30 mouse cellular contexts compared by ENCODE assay signal in genomic region chr13:35681361-35681760, GRCm38 (mm10).
"Had no signal": no experiment of that assay in that cellular context is flagged by ENCODE, and none has a peak within 500 bp of the region (broad histone marks: within the 10 kb centered on the region; RNA-seq: fewer than 3 reads in every experiment).

No protein-coding gene starts in this region.

- H3K27ac ChIP-seq: limb, embryonic 10.5 days; limb, embryonic 12.5 days; limb, embryonic 13.5 days; limb, embryonic 15.5 days; liver, embryonic 13.5 days; liver, embryonic 14.5 days; liver, embryonic 15.5 days; lung, embryonic 15.5 days; macrophage; midbrain, embryonic 10.5 days; midbrain, embryonic 12.5 days; midbrain, embryonic 13.5 days; midbrain, embryonic 15.5 days; neural tube, embryonic 12.5 days had no signal

- H3K9ac ChIP-seq: limb, embryonic 12.5 days; limb, embryonic 13.5 days; limb, embryonic 15.5 days; liver, embryonic 13.5 days; liver, embryonic 14.5 days; liver, embryonic 15.5 days; liver, postnatal 0 days; lung, embryonic 14.5 days; lung, embryonic 15.5 days; midbrain, embryonic 12.5 days; midbrain, embryonic 13.5 days; midbrain, embryonic 15.5 days; neural tube, embryonic 12.5 days had no signal

- ATAC-seq: liver, postnatal 0 days; lung, postnatal 0 days; midbrain, embryonic 13.5 days; midbrain, embryonic 15.5 days; midbrain, embryonic 16.5 days had no signal

- H3K27me3 ChIP-seq: limb, embryonic 12.5 days; limb, embryonic 13.5 days; limb, embryonic 15.5 days; liver, embryonic 13.5 days; liver, embryonic 15.5 days; lung, embryonic 15.5 days; midbrain, embryonic 12.5 days; midbrain, embryonic 13.5 days; midbrain, embryonic 15.5 days; neural tube, embryonic 12.5 days had no signal

- H3K4me2 ChIP-seq: limb, embryonic 12.5 days; limb, embryonic 13.5 days; limb, embryonic 15.5 days; liver, embryonic 13.5 days; liver, embryonic 15.5 days; lung, embryonic 14.5 days; lung, embryonic 15.5 days; midbrain, embryonic 11.5 days; midbrain, embryonic 12.5 days; midbrain, embryonic 13.5 days; midbrain, embryonic 15.5 days; neural tube, embryonic 12.5 days had no signal

- H3K4me1 ChIP-seq: limb, embryonic 10.5 days; midbrain, embryonic 10.5 days; midbrain, embryonic 12.5 days; midbrain, embryonic 13.5 days; midbrain, embryonic 15.5 days; neural tube, embryonic 12.5 days had no signal

- H3K4me3 ChIP-seq: limb, embryonic 10.5 days; limb, embryonic 12.5 days; limb, embryonic 13.5 days; limb, embryonic 15.5 days; liver, embryonic 13.5 days; liver, embryonic 15.5 days; lung, embryonic 15.5 days; megakaryocyte, embryonic 14.5 days; midbrain, embryonic 10.5 days; midbrain, embryonic 12.5 days; midbrain, embryonic 13.5 days; midbrain, embryonic 15.5 days; myocyte; neural tube, embryonic 12.5 days had no signal

- H3K9me3 ChIP-seq: limb, embryonic 10.5 days; limb, embryonic 12.5 days; limb, embryonic 13.5 days; limb, embryonic 15.5 days; liver, embryonic 13.5 days; liver, embryonic 15.5 days; lung, embryonic 15.5 days; megakaryocyte, embryonic 14.5 days; midbrain, embryonic 10.5 days; midbrain, embryonic 12.5 days; midbrain, embryonic 13.5 days; midbrain, embryonic 15.5 days; neural tube, embryonic 12.5 days had no signal

- H3K36me3 ChIP-seq: limb, embryonic 10.5 days; limb, embryonic 12.5 days; limb, embryonic 13.5 days; limb, embryonic 15.5 days; liver, embryonic 13.5 days; liver, embryonic 15.5 days; lung, embryonic 15.5 days; midbrain, embryonic 10.5 days; midbrain, embryonic 12.5 days; midbrain, embryonic 13.5 days; midbrain, embryonic 15.5 days; neural tube, embryonic 12.5 days had no signal

- DNase-seq: left cerebral cortex, postnatal 4 days; liver; liver, embryonic 13.5 days; liver, postnatal 0 days; lung, adult 18-20 months; lung, adult 2 months; lung, embryonic 14.5 days; lung, postnatal 10 days; lung, postnatal 14 days; lung, postnatal 36 days; lung, postnatal 4 days; midbrain, embryonic 14.5 days had no signal
